Mouse (Mus musculus): ENCODE results near the gene N4bp1.
A peak's percentile ranks its signal among the peaks of the same experiment; 100 is the strongest.

The N4bp1 gene

DNA sequence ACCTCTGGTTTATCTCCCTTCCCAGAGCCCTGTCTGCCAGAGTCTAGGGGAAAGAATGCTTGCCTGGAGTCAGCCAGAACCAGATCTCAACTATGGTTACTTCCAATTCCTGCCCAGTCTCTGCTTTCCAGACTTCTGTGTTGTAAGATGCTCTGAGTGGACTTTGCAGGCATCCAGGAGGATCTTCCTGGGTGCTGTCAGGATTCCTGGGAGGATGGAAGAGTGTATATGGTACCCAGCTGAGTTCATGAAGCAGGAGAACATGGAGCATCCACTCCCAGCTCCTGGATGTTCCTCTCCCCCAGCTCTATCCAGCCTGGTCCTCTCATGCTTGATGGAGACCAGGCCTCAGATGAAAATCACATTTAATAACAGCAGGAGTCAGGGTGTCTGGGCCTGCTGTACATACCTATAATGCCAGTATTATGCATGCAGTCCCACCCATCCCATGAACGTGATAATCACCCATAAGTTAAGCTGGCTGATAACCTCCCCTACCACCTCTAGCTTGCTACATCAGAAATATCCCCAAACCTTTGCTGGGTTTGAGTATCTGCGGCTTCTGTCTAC lies 64.8 kb downstream of the N4bp1 start:
- DNase-seq: no peak

DNA sequence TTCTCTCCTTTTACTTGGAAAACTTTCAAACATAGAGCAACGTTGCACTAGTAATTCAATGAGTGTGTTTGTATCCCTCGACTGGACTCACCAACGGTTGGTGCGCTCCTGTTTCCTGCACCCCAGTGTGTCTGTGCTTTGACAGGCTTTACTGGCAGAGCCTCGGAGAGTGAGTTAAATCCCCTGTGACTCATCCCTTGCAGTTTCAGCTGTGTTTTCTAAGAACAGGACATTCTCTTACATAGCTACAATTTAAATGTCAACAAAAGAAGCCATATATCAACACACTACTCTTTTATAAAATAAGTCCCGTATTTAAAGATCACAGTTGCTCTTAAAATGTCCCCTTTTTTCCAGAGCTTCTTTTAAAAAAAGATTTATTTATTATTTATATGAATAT lies 65.6 kb downstream of the N4bp1 start:
- no peak for DNase-seq

DNA sequence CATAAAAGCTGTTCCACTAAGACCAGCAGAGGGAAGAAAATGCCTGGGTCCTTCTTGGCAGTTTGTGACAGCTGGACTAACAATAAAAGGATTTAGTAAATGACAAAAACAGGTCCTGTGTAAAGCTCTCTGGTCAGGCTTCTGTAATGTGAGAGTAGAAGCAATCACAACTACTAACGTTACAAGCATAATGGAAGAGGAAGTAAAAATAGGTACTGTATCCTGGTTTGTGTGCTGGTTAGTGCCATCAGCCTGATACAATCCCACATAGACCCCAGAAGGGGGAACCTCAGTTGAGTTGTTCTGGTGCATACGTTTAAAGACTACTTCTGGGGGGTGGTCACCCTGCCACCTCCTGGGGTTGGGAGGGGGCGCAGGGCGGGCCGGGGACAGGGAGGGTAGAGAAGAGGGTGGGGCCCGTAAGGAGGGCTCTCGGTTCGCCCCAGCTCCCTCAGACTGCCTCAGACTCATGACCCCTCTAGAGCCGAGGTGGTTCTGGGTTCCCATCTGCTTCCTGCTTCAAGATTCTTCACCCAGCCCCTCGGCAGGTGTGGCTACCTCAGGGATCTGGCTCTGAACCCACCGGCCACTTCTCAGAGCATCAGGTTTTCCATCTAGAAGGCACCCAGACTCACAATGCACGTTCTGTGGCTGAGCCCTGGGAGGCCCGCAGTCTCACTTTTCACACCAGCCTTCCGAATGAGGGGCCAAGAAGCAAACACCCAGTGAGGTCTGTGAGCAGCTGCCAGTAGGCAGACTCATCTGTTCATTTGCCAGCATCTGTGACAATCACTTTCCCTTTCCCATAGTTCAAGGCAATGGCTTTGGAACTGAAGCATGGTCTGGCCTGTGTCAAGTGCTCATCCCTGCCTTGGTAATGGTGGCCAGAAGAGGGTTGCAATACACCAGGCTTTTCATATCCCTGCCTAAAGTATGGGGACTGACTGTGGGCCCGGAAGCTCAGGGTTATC lies 75.8 kb downstream of the N4bp1 start:
- no peak for DNase-seq

DNA sequence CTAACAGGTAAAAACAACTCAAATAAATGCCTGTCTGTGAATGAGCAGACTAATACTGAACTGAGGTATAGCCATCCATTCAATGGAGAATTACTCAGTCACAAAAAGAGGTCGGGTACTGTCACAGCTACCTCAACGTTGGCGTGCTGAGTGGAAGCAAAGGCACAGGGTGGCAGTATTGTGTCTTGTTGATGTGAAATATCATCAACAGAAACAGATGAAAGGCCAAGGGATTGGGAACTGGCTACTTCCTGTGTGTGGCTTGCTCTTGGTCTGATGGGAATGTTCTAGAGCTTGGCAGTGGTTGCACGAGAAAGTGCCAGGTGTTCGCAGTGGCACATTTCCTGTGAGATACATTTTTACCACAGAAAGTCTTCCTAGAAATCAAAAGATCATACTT lies 76.8 kb downstream of the N4bp1 start:
- DNase-seq: peak; percentile 12

DNA sequence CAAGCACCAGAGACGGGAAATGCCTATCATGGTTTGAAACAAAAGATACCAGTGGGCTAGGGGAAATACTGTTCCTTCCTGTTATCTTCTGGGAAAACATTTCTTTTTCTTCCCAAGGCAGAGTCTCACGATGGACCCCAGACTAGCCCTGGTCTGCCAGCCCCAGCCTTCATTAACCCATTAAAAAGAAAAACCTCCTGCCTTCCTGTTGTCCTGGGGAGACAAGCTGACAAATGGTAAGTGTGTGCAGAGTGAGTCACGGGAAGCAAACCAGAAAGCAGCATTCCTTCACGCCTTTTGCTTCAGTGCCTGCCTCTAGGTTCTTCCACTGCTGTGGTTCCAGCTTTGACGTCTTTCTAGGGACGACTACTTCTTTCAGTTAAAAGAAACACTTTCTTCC lies 83.1 kb downstream of the N4bp1 start:
- no peak for DNase-seq

DNA sequence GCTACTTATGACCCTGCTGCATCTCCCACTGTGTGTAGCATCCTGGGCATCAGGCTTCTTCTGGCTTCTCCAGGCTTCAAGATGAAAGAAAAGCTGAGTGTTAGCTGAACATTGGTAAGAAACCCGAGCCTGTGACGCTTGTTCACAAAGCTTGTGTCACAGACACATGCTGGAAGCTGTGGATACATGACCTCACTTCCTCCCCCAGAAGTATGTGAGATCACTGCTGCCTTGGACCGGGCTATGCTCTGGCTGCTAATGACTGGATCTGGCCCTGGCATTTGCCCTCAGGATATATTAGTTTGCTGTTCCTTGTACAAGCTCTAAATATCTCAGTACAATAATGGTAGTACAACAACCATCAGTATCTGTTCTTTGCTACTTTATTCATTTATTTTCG lies 84.1 kb downstream of the N4bp1 start:
- DNase-seq: no peak

DNA sequence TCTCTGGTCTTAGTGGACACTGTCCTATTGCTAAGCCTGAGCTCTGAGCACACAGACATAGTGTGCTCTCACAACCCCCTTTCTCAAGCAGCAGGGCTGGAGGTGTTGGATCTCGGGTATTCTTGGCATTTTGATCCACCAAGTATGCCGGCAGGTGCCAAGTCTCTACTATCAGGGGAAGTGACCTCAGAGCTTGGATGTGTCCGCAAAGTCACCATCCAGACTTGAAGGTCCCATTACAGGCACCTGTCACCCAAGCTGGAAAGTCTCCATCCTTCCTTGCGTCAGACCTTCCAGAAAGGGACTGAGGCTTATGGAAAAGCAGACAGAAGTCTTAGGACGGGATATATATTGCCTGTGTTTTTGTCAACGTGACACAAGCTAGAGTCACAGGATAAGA lies 86.9 kb downstream of the N4bp1 start:
- DNase-seq: no peak

DNA sequence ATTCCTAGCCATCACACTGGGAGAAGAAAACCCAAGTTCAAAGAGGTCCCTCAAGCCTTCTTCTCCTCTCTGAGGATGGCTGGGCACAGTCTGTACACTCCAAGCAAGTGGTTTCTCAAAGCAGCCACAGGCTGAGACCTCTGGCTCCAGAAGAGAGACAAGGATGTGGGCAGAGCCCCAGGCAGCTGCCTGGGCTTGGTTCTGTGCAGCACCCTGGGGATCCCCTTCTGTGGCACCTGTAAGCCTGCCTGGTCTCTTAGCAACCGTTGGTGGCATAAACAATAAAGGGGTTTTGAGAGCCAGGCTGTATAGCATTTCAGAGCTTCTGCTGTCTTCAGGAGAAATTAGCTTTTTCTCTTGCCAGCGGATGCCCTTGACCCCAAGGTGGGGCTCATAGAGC lies 87.4 kb downstream of the N4bp1 start:
- DNase-seq: no peak

DNA sequence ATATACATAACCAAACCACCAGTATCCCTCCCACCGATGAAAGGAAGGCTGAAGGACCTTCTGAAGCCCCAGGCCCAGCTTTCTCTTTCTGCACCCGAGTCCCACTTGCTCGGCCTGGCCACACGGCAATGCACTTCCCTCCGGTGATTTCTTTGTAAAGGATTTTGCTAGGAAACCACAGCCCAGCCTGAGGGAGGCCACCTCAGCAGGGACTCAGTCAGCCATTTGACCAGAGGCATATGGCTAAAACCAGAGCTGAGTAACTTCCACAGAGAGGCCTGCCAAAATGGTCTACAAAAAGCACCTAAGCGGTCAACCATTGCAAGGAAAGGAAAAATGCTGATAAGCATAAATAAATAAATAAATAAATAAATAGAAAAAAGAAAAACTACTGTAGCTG lies 90.3 kb downstream of the N4bp1 start:
- DNase-seq: no peak

DNA sequence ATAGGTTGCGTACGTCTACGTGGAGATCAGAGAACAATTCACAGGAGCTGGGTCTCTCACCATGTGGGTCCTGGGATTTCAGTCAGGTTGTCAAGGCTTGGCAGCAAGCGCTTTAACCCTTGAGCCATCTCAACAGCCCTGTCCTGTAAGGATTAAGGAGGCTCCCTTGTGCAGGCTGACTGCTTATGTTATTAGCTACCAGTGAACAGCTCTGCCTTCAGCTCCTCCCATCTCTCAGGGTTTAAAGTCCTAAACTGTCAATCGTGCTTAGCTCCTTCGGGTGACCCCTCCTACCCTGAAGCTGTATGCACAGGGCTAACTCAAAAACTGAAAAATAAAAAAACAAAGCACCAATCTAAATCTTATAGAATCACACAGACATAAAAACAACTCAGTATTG lies 93.5 kb downstream of the N4bp1 start:
- no peak for DNase-seq

DNA sequence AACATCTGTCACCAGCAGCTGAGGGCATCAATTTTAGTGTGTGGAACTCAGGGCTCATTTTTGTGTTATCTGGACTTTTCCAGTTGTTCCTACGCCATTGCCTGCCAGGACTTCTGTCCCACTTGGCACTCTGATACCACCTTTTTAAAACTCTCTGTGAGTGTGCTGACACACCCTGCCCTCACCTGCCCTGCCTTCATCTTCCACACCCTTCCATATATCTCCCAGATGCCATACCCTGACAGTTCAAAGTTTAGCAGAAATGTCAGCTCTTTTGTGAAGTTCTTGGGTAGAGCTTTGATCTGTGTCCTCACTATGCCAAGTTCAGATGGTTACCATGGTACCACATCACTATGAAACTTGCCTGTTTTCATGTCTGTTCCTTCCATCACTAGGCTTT lies 95.5 kb downstream of the N4bp1 start:
- no peak for DNase-seq

DNA sequence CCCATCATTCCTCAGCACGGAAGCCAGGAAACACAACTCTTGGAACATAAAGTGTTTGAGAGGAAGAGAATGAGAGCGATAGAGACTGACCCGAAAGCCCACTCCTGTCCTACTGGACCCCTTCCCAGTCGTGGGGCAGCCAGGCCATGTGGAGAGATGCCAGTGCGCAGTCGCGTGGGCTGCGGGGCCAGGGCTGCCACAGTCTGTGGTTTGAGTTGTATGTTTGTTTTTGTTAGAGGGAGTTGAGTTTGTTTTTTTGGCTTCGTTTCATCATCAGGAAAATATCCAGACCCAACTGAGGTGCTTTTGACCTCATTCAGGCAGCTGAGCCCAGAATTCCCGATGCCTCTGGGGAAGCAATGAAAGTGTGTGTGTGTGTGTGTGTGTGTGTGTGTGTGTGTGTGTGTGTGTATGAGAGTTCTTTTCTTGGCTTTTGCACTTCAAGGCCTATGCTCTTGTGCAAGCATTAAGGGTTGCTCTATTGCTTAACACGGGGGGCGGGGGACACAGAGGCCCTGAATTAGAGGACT lies 97.1 kb downstream of the N4bp1 start:
- DNase-seq: no peak

DNA sequence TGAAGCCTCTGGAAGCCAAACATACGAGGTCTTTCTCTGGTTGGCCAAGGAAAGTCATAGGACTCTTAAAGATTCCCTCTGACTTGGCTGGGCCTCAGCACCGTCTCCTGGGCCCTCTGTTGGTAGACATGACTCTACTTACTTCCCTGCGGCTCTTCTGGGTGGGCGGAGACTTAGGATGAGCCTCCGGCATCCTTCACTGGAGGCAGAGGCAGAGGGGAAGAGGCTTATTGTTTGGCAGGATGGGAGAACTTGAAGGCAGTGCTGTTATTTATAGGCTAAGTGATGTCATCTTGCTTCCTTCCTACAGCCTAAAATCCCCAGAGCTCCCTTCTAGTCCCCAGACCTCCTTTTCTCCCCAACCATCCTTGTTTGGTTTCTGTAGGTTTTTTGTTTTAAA lies 98.6 kb downstream of the N4bp1 start:
- no peak for DNase-seq

DNA sequence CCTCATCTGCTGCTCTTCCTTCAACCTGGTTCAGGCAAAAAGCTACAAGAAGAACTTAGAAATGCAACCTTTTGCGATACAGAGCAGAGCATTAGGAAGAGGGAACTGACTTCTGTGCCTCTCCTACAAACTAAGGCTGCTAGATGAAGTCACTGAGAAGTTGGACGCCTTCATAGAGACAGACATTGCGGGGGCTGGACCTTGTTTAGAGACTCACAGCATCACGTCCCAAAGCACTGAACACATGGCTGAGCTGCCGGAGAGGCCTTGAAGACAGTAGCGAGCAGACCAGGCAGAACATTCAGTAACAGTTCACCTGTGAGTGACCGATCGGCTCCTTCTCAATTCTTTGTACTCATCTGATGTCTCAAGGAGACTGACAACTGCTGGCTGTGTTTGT lies 104.0 kb downstream of the N4bp1 start:
- DNase-seq: no peak

DNA sequence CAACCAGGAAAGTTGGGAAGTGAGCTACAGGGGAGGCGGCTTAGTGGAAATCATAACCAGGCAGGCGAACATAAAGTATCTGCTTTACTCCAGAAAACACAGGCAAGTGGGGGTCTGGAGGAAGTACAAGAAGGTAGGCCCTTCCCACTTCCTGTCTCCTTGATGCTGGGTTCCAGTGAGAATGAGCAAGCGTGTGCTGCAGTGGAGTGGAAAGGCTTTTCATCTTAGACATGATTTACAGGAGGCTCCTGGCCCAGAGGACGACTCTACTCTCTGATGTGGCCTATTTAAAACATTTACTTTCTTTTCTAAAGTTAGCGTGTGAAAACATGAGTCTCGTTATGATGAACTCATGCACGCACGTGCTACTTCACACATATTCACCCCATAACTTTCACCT lies 105.9 kb downstream of the N4bp1 start:
- DNase-seq: no peak

DNA sequence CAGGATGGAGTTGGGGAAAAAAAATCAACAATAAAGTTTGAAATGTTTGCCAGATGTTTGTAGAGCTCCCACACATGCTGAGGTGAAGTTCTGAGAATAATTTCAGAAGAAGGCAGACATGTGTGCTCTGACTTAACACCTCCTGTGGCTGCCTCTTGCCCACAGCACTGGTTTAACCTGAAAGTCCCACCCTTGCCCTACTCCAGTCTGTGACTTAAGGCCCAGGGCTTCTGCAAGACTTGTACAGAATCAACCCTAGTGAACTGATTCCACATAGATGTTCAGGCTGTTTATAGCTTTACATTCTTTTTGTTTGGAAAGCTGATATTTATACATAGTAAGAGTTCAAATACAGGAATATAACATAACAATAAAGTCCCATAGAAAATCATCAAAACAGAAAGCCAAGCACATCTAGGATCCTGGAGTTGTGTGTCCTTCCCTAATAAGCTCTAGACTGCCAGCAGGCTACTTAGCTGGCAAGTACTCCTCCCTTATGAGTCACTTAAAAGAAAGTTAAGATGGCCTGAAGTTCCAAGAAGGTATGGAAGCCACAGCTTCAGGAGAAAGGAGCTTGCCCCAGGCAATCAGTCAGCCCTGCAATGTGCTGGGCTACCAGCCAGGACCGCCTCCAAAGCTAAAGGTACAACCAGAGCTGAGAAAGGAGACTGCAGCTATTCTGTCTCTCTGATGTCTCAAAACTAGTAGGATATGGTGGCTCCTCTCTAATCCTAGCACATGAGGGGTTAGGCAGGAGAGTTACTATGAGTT lies 114.9 kb downstream of the N4bp1 start:
- DNase-seq: no peak

DNA sequence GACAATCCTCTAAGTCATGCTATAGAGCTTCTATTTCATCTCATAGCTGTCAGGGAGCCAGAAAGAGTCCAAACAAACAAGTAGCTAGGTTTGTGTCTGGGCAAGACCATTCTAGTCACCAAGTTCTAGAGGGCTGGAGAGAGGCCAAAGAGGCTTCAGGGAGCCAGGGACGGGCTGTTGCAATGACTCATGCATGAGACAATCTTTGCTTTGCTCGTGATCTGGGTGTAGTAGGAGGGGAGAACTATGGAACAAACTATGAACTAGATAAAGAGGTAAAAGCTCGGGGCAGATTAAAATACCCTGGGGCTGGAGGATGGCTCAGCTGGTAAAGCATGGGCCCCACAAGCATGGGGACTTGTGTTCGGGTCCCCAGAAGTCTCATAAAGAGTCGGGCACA lies 116.6 kb downstream of the N4bp1 start:
- DNase-seq: no peak

DNA sequence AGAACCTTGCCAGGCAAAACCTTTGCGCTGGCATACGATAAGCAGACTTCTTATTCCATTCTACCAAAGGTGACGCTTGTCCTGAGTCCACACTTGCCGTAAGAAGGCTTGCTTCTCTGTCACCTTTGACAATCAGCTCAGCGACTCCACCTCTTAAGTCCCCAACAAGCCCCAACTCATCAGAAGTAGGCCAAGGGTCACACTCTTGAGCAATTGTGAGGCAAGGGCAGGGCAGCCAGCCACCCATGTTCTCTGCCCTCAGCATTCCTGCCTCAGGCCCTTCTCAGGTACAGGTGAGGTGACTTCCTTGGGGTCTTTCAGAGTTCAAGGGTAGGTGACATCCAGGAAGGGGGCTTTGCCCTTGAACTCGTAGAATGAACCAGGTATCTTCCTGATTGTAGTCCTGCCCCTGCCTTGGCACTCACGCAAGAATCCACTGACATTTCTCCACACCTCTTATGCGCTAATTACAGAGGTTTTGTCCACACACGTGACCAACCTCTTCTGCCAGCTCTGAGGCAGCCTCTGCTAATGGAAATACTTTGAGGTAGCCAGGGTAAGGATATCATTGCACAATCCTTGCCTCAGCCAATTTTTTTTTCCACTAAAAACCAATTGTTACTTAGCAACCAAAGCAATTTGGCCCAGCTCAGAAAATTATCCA lies 118.4 kb downstream of the N4bp1 start:
- no peak for DNase-seq

DNA sequence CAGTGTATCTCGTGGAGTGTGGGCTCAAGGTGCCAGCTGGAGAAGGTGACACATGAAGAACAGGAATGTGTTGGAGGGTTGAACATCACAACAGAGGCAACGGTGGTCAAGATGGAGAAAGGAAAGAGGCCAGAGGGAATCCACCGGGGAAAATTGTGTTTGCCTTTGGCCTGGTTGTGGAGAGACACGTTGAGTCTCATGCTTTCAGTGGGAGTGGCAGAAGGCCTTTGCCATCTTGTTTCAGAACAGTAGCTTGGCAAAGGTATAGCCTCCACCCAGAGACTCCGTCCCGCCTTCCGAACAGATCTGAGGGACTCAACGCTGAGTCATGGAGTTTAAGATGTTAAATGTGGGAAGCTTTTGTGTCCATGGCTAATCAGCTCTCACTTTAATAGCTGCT lies 119.4 kb downstream of the N4bp1 start:
- DNase-seq: no peak

DNA sequence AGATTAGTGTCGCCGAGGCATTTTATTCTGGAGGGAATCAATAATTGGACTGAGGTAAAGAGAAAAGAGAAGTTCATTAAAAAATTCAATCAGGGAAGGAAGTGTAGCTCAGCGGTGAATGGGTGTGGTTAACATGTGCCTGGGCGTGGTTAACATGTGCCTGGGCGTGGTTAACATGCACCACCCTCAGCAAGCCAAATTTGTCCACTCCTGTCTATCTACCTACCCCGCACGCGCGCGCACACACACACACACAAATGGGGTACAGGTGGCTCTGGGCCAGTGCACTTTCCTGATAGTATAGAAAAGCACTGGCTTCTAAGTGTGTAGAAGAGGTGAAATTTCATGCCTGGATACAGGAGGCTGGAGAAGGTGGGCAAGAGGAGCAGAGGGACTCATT lies 119.9 kb downstream of the N4bp1 start:
- DNase-seq: no peak

DNA sequence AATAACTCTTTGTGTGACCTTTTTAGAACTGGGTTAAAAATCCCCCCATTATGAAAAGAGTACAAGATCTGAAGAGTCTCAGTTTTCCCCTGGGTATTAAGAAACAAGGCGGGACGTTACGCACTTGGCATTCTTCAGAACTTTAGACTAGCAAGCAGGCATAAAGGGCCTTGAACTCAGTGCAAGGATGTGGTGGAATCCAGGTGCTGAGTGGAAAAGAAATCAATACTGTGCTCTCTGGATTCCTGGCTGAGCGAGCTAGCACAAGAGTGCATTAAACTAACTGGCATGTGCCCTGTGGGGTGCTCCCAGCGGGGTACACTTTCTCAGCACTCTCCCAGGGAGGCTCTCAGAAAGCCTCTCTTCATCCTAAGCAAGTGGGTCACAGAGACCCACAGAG lies 122.3 kb downstream of the N4bp1 start:
- no peak for DNase-seq

DNA sequence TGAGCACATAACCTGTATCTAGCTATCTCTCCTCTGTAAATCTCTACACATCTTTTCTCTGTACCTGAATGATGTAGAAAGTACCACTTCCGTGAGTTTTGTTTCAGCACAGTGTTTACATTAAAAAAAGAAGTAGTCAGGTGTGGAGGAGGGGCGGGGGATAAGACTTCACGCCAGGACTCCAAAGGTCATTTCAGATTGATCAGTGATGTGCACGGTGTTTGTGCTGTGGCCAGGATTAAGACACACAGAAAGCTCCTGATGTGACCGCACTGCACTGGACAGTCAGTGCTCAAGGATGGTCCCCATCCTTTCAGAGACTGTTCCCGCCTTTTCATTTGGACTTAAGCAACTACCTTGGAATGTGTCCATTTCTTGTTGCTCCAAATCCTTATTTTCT lies 124.3 kb downstream of the N4bp1 start:
- DNase-seq: no peak

DNA sequence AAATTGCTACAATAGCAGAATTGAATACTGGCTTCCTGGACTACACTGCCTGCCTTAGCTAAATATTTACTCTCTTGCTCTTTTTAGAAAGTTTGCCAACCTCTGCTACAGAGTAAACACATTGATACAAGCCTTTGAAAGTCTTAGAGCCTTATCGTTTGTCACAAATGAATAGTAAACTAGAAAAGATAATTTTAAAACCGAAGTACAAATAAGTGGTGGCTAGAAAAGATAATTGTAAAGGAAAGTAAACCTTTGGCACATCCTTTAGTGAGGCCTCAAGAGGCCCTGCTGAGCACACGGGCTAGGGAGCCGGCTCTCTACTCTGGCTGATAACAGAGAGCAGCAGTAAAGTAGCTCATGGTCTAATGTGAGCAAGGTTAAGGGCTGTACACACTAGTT lies 126.0 kb downstream of the N4bp1 start:
- DNase-seq: no peak

Measured in cerebellum, adult 11-12 months (tissue).